Comparison of ENCODE assay signal across 22 mouse cellular contexts in genomic region chr2:143752051-143752788, GRCm38 (mm10).
DNase-seq lines count a peak whose midpoint lies in the region; ATAC-seq and TF ChIP-seq lines count a peak whose summit lies in the region.
"Had no signal": no experiment of that assay in that cellular context is flagged by ENCODE, and none has a peak within 500 bp of the region (broad histone marks: within the 10 kb centered on the region; RNA-seq: fewer than 3 reads in every experiment).

No protein-coding gene starts in this region.

- H3K4me1 ChIP-seq in neural tube, embryonic 14.5 days (ENCODE audit: control insufficient read depth, insufficient read depth, low read length): peaks cover 12% of the 10 kb centered on the region; the same call in 1 of the 2 replicates
- H3K4me1 ChIP-seq: heart, embryonic 10.5 days; limb, embryonic 12.5 days; liver, embryonic 13.5 days had no signal

- no peak for DNase-seq in frontal cortex, postnatal 10 days (ENCODE audit: low spot score in 2 of 2)
- DNase-seq in left cerebral cortex, adult 18-20 months (ENCODE audit: low spot score in 2 of 2): peak; percentile 23 to 31
- no peak for DNase-seq in left cerebral cortex, postnatal 4 days
- peak; percentile 32 for DNase-seq in brain, embryonic 14.5 days (ENCODE audit: low read depth)
- no peak for DNase-seq in kidney, adult 11 months
- DNase-seq: adrenal gland, adult 8-10 months; cerebellum, adult 11 months; cerebellum, postnatal 10 days; gastrocnemius, adult 2 months; kidney, adult 18-20 months; kidney, postnatal 10 days; liver, embryonic 13.5 days; lung, embryonic 14.5 days; lung, postnatal 36 days; thymus, postnatal 25 days had no signal

- intact Hi-C loops in left cerebral cortex, postnatal 4 days (cut with DNase I): no loop called here

- no peak for TF ChIP-seq CTCF in brain, embryonic 14.5 days (IDR thresholded peaks at IDR 0.05; ENCODE audit: borderline replicate concordance, extremely low read depth, insufficient read depth, insufficient read length)

- H3K9me3 ChIP-seq in neural tube, embryonic 14.5 days (ENCODE audit: control insufficient read depth, low read length): no peaks in the 10 kb centered on the region
- H3K9me3 ChIP-seq: heart, embryonic 10.5 days; limb, embryonic 12.5 days; liver, embryonic 13.5 days had no signal

- 16% methylated on average over 9 of the region's 9 CpGs for WGBS in neural tube, embryonic 14.5 days

- no peaks in the 10 kb centered on the region for H3K27me3 ChIP-seq in neural tube, embryonic 14.5 days (ENCODE audit: control insufficient read depth, insufficient read depth, low read length)
- H3K27me3 ChIP-seq: limb, embryonic 12.5 days; liver, embryonic 13.5 days had no signal

- no peak for TF ChIP-seq POLR2A in brain, embryonic 14.5 days (IDR thresholded peaks at IDR 0.05; ENCODE audit: borderline replicate concordance, extremely low read depth, insufficient read depth, insufficient read length, poor library complexity, severe bottlenecking)

- ATAC-seq in frontal cortex, adult (ENCODE audit: low TSS enrichment): peak; percentile 83
- peak; percentile 88; the same call in 1 of the 2 replicates for ATAC-seq in neural tube, embryonic 14.5 days (ENCODE audit: low read depth)
- ATAC-seq: CD4-positive, CD25-positive, alpha-beta regulatory T cell, adult 4 months; forebrain, embryonic 16.5 days; Patski had no signal

- H3K9ac ChIP-seq in neural tube, embryonic 14.5 days (replicated peaks; ENCODE audit: low read depth, low read length): no peak overlapping the region
- H3K9ac ChIP-seq: limb, embryonic 12.5 days; liver, embryonic 13.5 days; lung, embryonic 14.5 days had no signal

- no peaks in the 10 kb centered on the region for H3K36me3 ChIP-seq in neural tube, embryonic 14.5 days (ENCODE audit: control insufficient read depth, insufficient read depth, low read length)
- H3K36me3 ChIP-seq: heart, embryonic 10.5 days; limb, embryonic 12.5 days; liver, embryonic 13.5 days had no signal

- no peak overlapping the region for H3K4me2 ChIP-seq in neural tube, embryonic 14.5 days (ENCODE audit: low read depth, low read length)
- H3K4me2 ChIP-seq: limb, embryonic 12.5 days; liver, embryonic 13.5 days; lung, embryonic 14.5 days had no signal

- peak overlapping the region; percentile 55; the same call in 1 of the 2 replicates for H3K27ac ChIP-seq in neural tube, embryonic 14.5 days (ENCODE audit: low read depth, low read length)
- H3K27ac ChIP-seq: gastrocnemius, adult 2 months; heart, embryonic 10.5 days; limb, embryonic 12.5 days; liver, embryonic 13.5 days had no signal

- H3K4me3 ChIP-seq in neural tube, embryonic 14.5 days (ENCODE audit: low read depth, low read length): no peak overlapping the region
- H3K4me3 ChIP-seq: gastrocnemius, adult 2 months; heart, embryonic 10.5 days; limb, embryonic 12.5 days; liver, embryonic 13.5 days had no signal

Comparison
In these comparisons a context has a peak if more than half of its experiments do, and no peak if none do; other contexts are left out.
1. DNase-seq: peak in left cerebral cortex, adult 18-20 months (2 of 2) and brain, embryonic 14.5 days (single experiment); none in frontal cortex, postnatal 10 days (0 of 2), left cerebral cortex, postnatal 4 days (single experiment) and kidney, adult 11 months (single experiment).